Mouse (Mus musculus): ENCODE results near the gene Ccdc114. TPM values are rescaled to one million over a fixed set of nuclear protein-coding genes. Genes with fewer than 3 reads are reported as not detected.

Gene Ccdc114
- total RNA-seq, 2 experiments from 2014 or later, result 3.3 to 3.4 TPM

DNA sequence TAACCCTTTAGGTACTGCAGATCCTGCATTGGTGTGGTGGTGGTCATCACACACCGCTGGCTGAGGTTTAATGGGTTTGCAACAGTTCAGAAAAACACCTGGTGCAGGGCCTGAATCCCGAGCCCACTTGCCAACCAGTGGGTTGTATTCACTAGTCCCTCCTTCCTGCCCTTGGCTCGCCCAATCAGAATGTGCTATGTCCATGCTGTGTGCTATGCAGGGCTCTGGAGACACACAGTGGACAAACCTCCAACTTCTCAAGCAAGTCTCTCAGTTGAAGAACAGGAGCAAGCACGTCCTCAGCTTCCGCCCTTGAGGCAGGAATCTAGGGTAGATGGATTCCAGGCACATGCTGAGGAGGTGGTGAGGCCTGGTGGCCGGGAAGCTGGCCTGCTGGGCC is 50.6 kb downstream of the Ccdc114 start:
- ATAC-seq (ENCODE audit: poor library complexity, severe bottlenecking), result no peak

DNA sequence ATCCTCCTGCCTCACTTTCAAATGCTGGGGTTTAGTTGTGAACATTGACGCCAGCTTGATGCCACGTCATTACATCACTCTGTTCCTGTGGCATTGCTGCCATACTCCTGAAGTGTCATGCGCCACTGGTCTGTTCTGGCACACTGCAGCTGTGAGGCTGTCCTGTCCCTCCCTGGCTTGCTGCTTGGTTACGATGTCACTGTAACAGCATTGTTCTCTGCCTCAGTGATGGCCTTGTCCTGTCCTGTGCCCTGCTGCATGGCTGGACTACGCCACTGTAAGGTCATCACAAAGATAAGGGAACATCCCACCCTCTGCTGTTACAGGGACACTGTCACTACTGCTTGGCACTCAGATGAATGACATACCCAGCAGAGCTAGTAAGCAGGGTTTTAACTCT is 57.7 kb downstream of the Ccdc114 start:
- no peak for ATAC-seq (ENCODE audit: poor library complexity, severe bottlenecking)

DNA sequence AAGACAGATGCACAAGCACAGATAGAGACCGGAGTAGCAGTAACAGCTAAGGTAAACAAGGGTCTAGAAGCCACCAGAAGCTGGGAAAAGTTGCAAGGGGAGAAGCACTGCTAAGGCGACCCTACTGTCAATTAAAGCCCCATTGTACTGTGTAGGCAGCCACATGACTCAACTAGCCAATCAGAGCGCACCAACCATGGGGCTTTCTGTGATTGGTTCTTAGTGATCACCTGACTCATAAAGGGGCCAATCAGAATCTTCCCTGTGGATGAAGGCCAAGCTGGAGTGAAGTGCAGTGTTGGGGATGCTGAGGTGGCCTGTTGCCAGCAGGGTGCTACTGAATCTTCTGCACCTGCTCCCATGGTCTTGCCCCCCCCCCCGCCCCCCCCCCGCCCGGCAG is 63.0 kb downstream of the Ccdc114 start:
- ATAC-seq (ENCODE audit: poor library complexity, severe bottlenecking), result no peak

GRCm38 (mm10) chr7:45988344-45988743 is 64.5 kb downstream of the Ccdc114 start:
- no peak for ATAC-seq (ENCODE audit: poor library complexity, severe bottlenecking)

DNA sequence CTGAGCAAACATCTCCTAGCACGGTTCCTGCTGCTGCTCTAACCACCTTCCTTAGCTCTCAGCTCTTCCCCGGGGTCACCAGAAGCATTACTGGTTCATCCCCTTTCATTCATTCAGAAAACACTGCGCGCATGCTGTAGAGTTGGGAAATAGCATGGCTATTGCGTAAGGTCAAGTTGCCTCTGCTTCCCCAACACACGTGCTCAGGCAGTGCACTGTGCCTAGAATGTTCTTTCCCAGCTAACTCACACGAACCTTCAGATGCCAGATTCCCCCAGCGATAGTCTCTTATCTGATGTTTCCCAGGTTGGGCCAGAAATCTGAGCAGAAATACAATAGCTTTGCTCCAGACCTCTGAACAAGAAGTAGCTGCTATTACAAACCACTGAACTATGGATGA is 68.6 kb downstream of the Ccdc114 start:
- peak; percentile 70 for ATAC-seq (ENCODE audit: poor library complexity, severe bottlenecking)

Other genes starting within 250 kb of the Ccdc114 start
- not detected in 2 replicates for gene Ntn5, start 240.1 kb upstream of the Ccdc114 start, total RNA-seq (2015)
- gene Ntn5, start 240.1 kb upstream of the Ccdc114 start, total RNA-seq (2017), result not detected in 2 replicates
- not detected in 2 replicates for gene Sec1, start 229.7 kb upstream of the Ccdc114 start, total RNA-seq (2015)
- gene Sec1, start 229.7 kb upstream of the Ccdc114 start, total RNA-seq (2017), result not detected in 2 replicates
- not detected in 2 replicates for gene Car11, start 224.2 kb upstream of the Ccdc114 start, total RNA-seq (2015)
- not detected in 2 replicates for gene Car11, start 224.2 kb upstream of the Ccdc114 start, total RNA-seq (2017)
- gene Dbp, start 219.0 kb upstream of the Ccdc114 start, total RNA-seq (2015), result 3.3 and 4.1 TPM in 2 replicates
- 3.9 and 5.9 TPM in 2 replicates for gene Dbp, start 219.0 kb upstream of the Ccdc114 start, total RNA-seq (2017)
- gene Rpl18, start 208.6 kb upstream of the Ccdc114 start, total RNA-seq (2015), result 1,249 and 1,272 TPM in 2 replicates
- 1,058 and 1,261 TPM in 2 replicates for gene Rpl18, start 208.6 kb upstream of the Ccdc114 start, total RNA-seq (2017)
- gene Sphk2, start 206.1 kb upstream of the Ccdc114 start, total RNA-seq (2015), result 14.6 and 21.2 TPM in 2 replicates
- gene Sphk2, start 206.1 kb upstream of the Ccdc114 start, total RNA-seq (2017), result 13.7 and 15.7 TPM in 2 replicates
- gene Fam83e, start 202.9 kb upstream of the Ccdc114 start, total RNA-seq (2015), result 0.18 and 0.29 TPM in 2 replicates
- 0.12 and 0.22 TPM in 2 replicates for gene Fam83e, start 202.9 kb upstream of the Ccdc114 start, total RNA-seq (2017)
- gene Spaca4, start 198.3 kb upstream of the Ccdc114 start, total RNA-seq (2015), result not detected in 2 replicates
- gene Spaca4, start 198.3 kb upstream of the Ccdc114 start, total RNA-seq (2017), result not detected in 2 replicates
- gene Lmtk3, start 140.3 kb upstream of the Ccdc114 start, total RNA-seq (2015), result 0.09 TPM in 1 of 2 replicates, not detected in the other
- not detected in 2 replicates for gene Lmtk3, start 140.3 kb upstream of the Ccdc114 start, total RNA-seq (2017)
- not detected in 2 replicates for gene Sult2b1, start 139.4 kb upstream of the Ccdc114 start, total RNA-seq (2015)
- not detected in 2 replicates for gene Sult2b1, start 139.4 kb upstream of the Ccdc114 start, total RNA-seq (2017)
- gene Cyth2, start 109.5 kb upstream of the Ccdc114 start, total RNA-seq (2015), result 23.9 and 28.1 TPM in 2 replicates
- 41.4 and 44.2 TPM in 2 replicates for gene Cyth2, start 109.5 kb upstream of the Ccdc114 start, total RNA-seq (2017)
- not detected in 2 replicates for gene Kcnj14, start 99.3 kb upstream of the Ccdc114 start, total RNA-seq (2015)
- 0.16 TPM in 1 of 2 replicates, not detected in the other for gene Kcnj14, start 99.3 kb upstream of the Ccdc114 start, total RNA-seq (2017)
- gene Grwd1, start 93.1 kb upstream of the Ccdc114 start, total RNA-seq (2015), result 3.5 and 6.5 TPM in 2 replicates
- 2.6 and 3.9 TPM in 2 replicates for gene Grwd1, start 93.1 kb upstream of the Ccdc114 start, total RNA-seq (2017)
- gene Kdelr1, start 51.3 kb upstream of the Ccdc114 start, total RNA-seq (2015), result 144 and 148 TPM in 2 replicates
- 70.0 and 72.5 TPM in 2 replicates for gene Kdelr1, start 51.3 kb upstream of the Ccdc114 start, total RNA-seq (2017)
- 0.14 and 0.16 TPM in 2 replicates for gene Grin2d, start 45.7 kb upstream of the Ccdc114 start, total RNA-seq (2015)
- gene Grin2d, start 45.7 kb upstream of the Ccdc114 start, total RNA-seq (2017), result 0.04 and 0.07 TPM in 2 replicates
- gene Syngr4, start 27.4 kb upstream of the Ccdc114 start, total RNA-seq (2015), result 1.2 and 1.4 TPM in 2 replicates
- gene Syngr4, start 27.4 kb upstream of the Ccdc114 start, total RNA-seq (2017), result not detected in 2 replicates
- gene Tmem143, start 27.1 kb upstream of the Ccdc114 start, total RNA-seq (2015), result 1.9 and 8.0 TPM in 2 replicates
- gene Tmem143, start 27.1 kb upstream of the Ccdc114 start, total RNA-seq (2017), result 5.8 TPM in 2 replicates
- 661 and 761 TPM in 2 replicates for gene Emp3, start 2.7 kb upstream of the Ccdc114 start, total RNA-seq (2015)
- gene Emp3, start 2.7 kb upstream of the Ccdc114 start, total RNA-seq (2017), result 564 and 565 TPM in 2 replicates
- not detected in 2 replicates for gene Abcc6, start 106.2 kb downstream of the Ccdc114 start, total RNA-seq (2015)
- not detected in 2 replicates for gene Abcc6, start 106.2 kb downstream of the Ccdc114 start, total RNA-seq (2017)
- 11.9 and 12.5 TPM in 2 replicates for gene Nomo1, start 109.6 kb downstream of the Ccdc114 start, total RNA-seq (2015)
- 15.4 and 16.9 TPM in 2 replicates for gene Nomo1, start 109.6 kb downstream of the Ccdc114 start, total RNA-seq (2017)
- not detected in 2 replicates for gene Kcnj11, start 176.7 kb downstream of the Ccdc114 start, total RNA-seq (2015)
- not detected in 2 replicates for gene Kcnj11, start 176.7 kb downstream of the Ccdc114 start, total RNA-seq (2017)

Data from megakaryocyte, adult 5-6 weeks (primary cell).